Mouse (Mus musculus) spleen, adult 12 weeks (tissue): ENCODE measurements around the gene Myb.
"Not testable (repeated sequence)": the region's sequence is repeated elsewhere in the genome, so short reads cannot be mapped to it uniquely, and the experiment has no call there.

ENCODE experiments used
- DNase-seq: peaks from one replicate; pipeline ENCODE4 v3.0.0; 2022; ENCODE audit warnings: low spot score

The Myb gene

GRCm38 (mm10) chr10:21168466-21168865 lies 7.7 kb upstream of the Myb start:
- no peak for DNase-seq

DNA sequence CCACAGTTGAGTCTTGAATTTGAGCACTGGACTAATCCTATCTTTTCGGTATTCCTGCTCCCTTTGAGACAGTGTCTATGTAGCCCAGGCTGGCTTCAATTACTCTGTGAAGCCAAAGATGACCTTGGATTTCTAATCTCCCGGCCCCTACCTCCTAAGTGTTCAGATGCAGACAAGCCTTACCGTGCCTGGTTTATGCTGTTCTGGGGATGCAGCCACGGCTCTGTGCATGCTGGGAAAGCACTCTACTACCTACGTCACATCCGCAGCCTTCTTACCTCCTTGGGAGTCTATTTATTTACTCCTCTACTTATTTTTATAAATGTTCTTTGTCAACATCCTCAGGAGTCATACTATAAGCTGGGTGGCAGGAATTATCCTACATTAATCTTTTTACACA lies 7.1 kb upstream of the Myb start:
- no peak for DNase-seq

DNA sequence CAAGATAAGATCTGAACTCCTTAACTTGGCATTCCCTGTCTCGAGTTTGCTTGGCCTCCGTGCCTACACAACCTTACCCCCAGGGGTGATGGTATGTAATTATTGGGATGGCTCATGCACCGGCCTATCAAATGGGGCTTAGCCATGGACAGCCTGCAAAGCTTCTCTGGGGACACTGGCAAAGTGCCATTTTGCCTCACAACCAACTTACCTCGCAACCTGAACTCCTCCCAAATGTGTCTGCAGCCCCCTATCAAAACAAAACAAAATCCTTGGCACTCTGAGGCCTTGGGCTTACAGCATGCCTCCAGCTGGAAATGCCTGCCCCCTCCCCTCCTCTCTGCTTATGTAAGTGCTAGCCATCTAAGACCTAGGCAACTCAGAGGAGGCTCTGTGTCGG lies 6.4 kb upstream of the Myb start:
- no peak for DNase-seq

GRCm38 (mm10) chr10:21165411-21165810 lies 4.6 kb upstream of the Myb start:
- DNase-seq = no peak

DNA sequence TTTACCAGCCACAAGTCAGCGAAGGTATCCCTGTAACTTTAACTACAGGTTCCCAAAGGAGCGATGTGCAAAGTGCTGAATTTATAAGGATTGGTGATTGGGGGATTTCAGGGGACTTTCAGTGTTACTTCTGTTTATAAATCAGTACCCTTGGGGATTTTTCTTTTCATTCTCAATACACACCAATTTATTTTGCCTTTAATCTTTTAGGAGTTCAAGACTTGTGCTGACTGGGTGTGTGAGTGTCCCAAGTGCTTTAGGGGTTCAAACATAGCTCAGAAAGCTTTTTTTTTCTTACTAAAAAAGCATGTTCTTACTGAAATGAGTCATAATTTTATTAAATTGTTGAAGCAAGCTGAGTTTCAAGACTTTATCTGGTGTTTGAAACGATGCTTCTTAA lies 1.3 kb upstream of the Myb start:
- no peak for DNase-seq

DNA sequence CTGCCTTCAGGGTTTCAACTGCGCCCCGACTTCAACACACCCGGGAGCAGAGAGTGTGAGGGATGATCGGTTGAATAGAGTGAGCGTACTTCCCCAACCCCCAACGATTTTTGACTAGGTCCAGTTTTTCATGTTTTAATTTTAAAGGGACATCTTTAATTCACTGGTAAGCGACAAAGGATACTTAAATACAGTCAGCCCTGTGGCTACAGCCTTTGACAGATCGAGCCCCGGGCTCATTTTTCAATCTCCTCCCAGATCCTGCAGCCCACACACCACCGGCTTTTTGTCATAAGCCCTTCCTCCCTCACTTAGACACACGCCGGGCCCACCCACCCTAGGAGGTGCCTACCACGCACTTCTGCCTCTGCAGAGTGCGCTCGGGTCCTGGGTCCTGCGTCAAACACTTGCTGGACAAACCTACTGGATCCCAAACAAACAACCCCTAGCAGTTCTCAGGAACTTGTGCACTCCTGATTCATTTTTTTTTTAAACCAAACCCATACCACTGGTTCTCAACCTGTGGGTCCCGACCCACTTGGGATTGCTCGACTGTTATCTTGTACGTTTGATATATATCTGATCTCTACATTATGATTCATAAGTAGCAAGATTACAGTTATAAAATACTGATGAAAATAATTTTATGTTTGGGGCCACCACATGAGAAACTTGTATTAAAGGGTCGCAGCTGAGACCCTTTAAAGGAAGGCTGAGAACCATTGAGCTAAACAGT lies 743 bp upstream of the Myb start:
- DNase-seq = peak; percentile 18

DNA sequence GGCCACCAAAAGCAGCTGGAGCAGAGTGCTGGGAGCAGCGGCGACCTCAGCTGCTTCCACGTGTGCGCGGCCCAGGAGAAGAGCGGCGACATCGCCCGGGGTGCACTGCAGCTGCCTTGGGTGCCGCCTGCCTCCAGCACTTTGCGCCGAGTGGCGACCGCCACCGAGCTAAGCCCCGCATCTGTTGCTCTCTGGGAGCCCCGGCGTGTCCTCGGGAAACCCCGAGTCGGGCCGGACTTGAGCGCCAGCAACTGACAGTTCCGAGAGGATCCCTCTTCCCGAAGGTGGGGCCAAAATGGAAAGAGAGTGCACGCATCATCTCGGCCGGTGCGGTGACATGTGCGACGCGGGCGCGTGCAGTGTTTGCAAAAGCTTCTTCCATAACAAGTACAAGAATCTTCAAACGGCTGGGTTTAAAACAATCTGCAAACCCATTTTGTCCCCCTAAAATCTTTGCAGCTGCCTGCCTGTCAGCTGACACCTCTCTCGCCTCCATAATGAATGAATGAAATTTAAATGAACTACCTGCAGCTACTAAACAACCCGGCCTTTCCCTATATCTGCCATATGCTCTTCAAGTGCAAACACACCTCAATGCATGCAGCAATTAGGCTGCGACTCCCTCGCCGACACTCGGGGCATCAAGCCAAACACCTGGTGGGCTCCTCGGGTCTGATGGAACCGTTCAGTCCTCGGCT lies 938 bp downstream of the Myb start:
- peak; percentile 46 for DNase-seq

GRCm38 (mm10) chr10:21158918-21159443 lies 1.8 kb downstream of the Myb start:
- DNase-seq = peak; percentile 46

GRCm38 (mm10) chr10:21158111-21158917 lies 2.5 kb downstream of the Myb start:
- peak; percentile 56 for DNase-seq

DNA sequence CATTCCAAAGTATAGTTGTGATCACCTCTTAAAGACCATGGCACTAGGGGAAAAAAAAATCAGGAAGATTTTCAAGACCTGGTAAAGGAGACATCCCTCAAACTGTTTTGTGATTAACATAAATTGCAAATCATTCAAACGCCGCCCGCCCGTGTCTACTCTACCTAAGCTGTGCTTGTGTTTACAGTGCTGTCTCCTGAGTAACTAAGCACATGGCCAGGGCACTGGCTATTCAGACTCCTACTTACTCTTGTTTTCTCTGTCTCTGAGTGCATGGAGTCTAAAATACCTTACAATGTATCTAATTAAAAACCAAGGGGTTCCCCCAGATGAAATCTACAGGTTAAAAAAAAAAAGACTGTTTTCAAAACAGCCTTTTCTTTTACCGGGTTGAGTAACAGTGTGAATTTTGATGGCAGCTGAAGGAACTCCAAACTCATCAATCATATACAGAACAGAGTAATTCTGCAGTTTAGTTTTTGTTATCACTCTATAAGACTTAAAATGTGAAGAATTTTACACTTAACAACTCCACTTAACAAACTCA lies 3.8 kb downstream of the Myb start:
- DNase-seq = no peak

DNA sequence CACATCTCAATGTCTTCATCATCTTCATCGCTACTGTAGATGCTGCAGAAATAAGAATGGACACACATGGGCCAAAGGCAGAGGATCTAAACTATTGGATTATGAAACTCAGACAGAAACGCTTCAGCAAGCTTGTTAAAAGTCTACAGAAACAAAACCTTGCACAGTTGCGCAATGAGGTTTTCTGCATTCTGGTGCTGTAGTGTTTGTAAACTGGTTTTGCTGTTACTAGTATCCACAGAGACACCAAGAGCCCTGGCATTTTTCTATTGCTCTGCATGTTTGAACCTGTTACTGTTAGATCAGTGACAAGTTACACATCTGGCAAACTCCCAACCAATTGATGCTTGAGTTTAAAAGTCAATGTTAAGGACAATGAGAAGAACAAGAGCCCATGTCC lies 4.4 kb downstream of the Myb start:
- DNase-seq = no peak

DNA sequence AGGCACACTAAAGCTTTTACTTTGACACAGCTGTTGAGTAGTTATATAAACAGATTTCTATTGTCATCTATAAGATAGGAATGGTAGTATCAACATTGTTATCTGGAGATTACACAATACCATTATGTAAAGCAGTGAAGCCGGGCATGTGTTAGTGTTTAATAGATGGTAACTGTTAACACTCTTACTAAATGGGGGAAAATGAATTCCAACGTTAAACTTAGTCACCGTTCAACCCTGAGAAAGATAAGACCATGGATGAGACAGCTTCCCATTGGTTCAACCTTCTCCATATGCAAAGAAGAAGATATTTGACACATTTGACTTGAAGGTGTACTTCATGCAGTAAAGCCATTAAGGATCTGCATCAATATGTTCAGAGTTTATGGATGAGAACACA lies 5.9 kb downstream of the Myb start:
- no peak for DNase-seq

DNA sequence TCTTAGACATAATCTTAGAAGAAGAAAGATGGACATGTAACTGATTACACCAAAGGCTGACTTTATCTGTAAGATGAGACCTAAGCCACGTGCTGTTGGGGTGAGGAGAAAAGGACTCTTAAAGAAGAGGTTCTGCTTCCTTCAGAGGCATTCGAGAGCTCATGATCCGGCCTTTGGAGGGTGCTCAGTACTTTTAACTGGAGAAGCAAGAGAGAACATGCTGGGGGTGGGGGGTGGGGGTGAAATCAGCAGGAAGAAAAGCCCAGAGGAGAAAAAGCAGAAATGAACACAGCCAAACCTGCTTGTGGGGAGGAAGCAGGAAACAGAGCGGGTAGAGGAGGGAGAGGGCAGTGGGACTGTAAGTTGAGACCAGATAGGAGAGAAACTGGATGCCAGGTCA lies 7.4 kb downstream of the Myb start:
- DNase-seq = no peak

DNA sequence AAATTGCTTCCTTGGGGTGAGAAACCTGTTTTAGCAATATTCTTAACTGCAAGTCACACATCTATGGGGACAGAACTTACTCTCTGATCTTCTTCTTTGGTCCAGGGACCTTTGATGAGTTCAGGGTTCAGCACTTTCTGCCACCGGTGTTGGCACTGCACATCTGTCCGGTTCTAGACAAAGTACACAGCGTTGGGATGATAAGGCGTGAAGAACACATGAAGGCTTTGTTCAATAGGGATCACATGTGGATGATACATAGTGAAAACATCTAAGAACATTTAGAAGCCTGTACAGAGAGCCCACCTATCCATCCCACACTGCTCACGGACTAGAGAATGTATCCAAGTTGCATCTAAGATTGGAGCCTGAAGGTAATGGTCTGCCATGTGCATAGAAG lies 8.0 kb downstream of the Myb start:
- DNase-seq = no peak

DNA sequence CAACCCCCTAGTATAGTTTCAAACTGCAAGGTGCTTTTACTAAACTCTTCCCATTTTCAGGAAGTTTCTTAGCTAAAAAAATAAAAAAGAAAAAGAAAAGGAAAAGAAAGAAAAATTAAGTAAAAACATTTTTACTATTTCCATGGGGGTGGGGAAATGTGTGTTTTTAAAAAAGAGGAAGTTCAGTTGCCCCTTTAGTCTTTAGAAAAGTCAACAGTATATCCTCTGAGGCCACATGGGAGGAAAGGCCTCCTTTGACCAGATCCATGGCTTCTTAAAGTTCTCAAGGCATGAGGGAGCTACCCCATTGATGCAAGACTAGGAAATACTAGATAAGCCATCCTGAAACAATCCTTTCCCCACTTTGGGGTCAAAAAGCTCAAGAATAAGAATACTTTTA lies 9.5 kb downstream of the Myb start:
- DNase-seq = no peak

DNA sequence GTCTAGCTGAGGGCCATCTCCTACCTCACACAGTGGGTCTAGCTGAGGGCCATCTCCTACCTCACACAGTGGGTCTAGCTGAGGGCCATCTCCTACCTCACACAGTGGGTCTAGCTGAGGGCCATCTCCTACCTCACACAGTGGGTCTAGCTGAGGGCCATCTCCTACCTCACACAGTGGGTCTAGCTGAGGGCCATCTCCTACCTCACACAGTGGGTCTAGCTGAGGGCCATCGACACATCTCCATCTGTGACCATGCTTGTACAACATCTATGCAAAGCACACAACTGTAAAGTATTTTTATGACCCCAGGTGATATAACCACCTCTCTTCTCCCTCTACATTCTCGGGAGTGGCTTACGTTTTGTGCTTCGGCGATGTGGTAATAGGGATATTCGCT lies 10.8 kb downstream of the Myb start:
- DNase-seq = not testable (repeated sequence)

DNA sequence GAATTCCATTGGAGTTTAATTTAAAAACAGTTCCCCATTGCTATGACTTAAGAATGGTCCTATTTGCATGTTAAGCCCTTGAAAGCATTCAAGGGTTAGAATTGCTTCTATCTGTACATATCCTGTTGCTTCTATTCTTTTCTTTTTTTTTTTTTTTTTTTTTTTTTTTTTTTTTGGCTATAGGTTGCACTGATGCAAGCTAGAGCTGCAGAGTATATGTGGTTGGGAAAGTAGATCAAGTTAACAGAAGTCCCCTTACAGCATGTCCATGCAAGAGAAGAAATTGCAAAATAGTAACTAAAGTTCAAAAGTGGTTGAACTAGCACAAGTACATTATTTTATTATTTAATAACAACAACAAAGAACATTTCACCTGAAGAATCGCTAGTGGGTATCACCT lies 14.1 kb downstream of the Myb start:
- DNase-seq = no peak

DNA sequence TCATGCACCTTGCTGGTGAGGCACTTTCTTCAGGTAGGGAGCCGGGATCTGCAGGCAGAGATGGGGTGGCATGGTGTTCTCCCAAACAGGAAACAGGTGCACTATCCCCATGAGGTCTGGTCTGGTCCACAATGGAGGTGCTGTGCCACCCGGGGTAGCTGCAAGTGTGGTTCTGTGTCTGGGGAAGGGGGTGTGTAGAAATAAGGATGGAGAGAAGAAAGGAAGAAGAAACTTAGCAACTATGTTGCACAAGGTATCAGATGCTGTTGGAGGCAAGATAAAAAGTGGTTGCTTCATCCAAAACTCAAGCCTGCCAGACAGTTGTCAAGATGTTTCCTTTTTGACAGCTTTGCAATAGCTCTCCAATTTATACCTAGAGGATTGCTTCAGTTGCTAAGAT lies 14.5 kb downstream of the Myb start:
- DNase-seq = no peak

- DNase-seq = peak; percentile 11
These were observed 15.9 kb downstream of the Myb start for GRCm38 (mm10) chr10:21144627-21145504.

GRCm38 (mm10) chr10:21135297-21135696 lies 25.5 kb downstream of the Myb start:
- DNase-seq = no peak

GRCm38 (mm10) chr10:21130901-21131493 lies 29.8 kb downstream of the Myb start:
- no peak for DNase-seq
